In the genomic region with DNA sequence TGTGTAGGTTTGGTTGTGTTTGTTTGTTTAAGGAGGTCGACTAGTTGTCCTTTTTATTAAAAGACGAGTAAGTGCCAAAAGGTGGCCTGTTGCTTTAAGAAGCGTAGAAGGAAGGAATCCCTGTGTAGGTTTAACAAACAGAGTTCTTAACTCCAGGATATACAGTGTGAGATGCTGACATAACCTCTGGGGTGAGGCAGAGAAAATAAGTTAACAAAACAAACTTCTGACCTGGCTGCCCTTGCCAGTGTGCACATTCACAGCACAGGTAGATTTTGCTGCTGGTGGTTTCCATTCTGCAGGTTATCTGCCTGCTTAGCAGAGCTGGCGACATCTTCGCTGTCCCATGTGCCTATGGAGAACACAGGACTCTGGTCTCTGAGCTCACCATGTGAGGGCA, we compare ENCODE assay signal across 23 mouse cellular contexts. TPM values are rescaled to one million over a fixed set of nuclear protein-coding genes. Genes with fewer than 3 reads are reported as not detected.
A peak's percentile ranks its signal among the peaks of the same experiment; 100 is the strongest.
DNase-seq lines count a peak whose midpoint lies in the region; ATAC-seq and TF ChIP-seq lines count a peak whose summit lies in the region.
"Had no signal": no experiment of that assay in that cellular context is flagged by ENCODE, and none has a peak within 500 bp of the region (broad histone marks: within the 10 kb centered on the region; RNA-seq: fewer than 3 reads in every experiment).

No protein-coding gene starts in this region.

- no peak overlapping the region for H3K4me2 ChIP-seq in liver, embryonic 11.5 days
- no peak overlapping the region for H3K4me2 ChIP-seq in liver, postnatal 0 days (ENCODE audit: low read depth, low read length)
- H3K4me2 ChIP-seq in stomach, embryonic 14.5 days (replicated peaks; ENCODE audit: low read depth, low read length) = no peak overlapping the region
- H3K4me2 ChIP-seq in stomach, postnatal 0 days (replicated peaks; ENCODE audit: low read depth) = no peak overlapping the region
- H3K4me2 ChIP-seq in midbrain, postnatal 0 days (ENCODE audit: low read depth, low read length, poor library complexity, severe bottlenecking) = no peak overlapping the region
- H3K4me2 ChIP-seq: embryonic facial prominence, embryonic 13.5 days; forebrain, embryonic 12.5 days; forebrain, embryonic 15.5 days; heart, embryonic 12.5 days; heart, embryonic 15.5 days; hindbrain, embryonic 12.5 days; hindbrain, embryonic 15.5 days had no signal

- H3K36me3 ChIP-seq in liver, adult 2 months (ENCODE audit: control insufficient read depth, insufficient read depth, low read length) = no peaks in the 10 kb centered on the region; the same call in 1 of the 2 replicates
- H3K36me3 ChIP-seq in liver, embryonic 11.5 days (ENCODE audit: control insufficient read depth, insufficient read depth, low read length) = no peaks in the 10 kb centered on the region
- H3K36me3 ChIP-seq in liver, postnatal 0 days (replicated peaks; ENCODE audit: insufficient read depth, low read length) = no peaks in the 10 kb centered on the region
- H3K36me3 ChIP-seq in stomach, embryonic 14.5 days (ENCODE audit: control insufficient read depth, insufficient read depth, low read length) = no peaks in the 10 kb centered on the region
- no peaks in the 10 kb centered on the region for H3K36me3 ChIP-seq in stomach, postnatal 0 days (ENCODE audit: control insufficient read depth, insufficient read depth, low read length)
- peaks cover 3% of the 10 kb centered on the region for H3K36me3 ChIP-seq in midbrain, postnatal 0 days (ENCODE audit: insufficient read depth, low read length)
- H3K36me3 ChIP-seq: heart, embryonic 15.5 days had no signal

- H3K9me3 ChIP-seq in liver, embryonic 11.5 days (ENCODE audit: control insufficient read depth, low read length) = no peaks in the 10 kb centered on the region
- no peaks in the 10 kb centered on the region for H3K9me3 ChIP-seq in liver, postnatal 0 days (ENCODE audit: low read length)
- no peaks in the 10 kb centered on the region for H3K9me3 ChIP-seq in stomach, embryonic 14.5 days (ENCODE audit: control insufficient read depth, low read depth, low read length)
- no peaks in the 10 kb centered on the region for H3K9me3 ChIP-seq in stomach, postnatal 0 days (ENCODE audit: control insufficient read depth, low read length)
- no peaks in the 10 kb centered on the region for H3K9me3 ChIP-seq in midbrain, postnatal 0 days (ENCODE audit: low read length)
- H3K9me3 ChIP-seq: embryonic facial prominence, embryonic 13.5 days; forebrain, embryonic 12.5 days; forebrain, embryonic 15.5 days; heart, embryonic 15.5 days; hindbrain, embryonic 12.5 days; hindbrain, embryonic 15.5 days had no signal

- no peak for TF ChIP-seq CTCF in liver, adult 2 months (IDR thresholded peaks at IDR 0.05; ENCODE audit: low read depth, low read length)
- TF ChIP-seq CTCF in liver, postnatal 0 days (IDR thresholded peaks at IDR 0.05; ENCODE audit: low read depth) = no peak
- TF ChIP-seq CTCF in stomach, postnatal 0 days (IDR thresholded peaks at IDR 0.05; ENCODE audit: low read depth) = no peak
- no peak for TF ChIP-seq CTCF in midbrain, postnatal 0 days (IDR thresholded peaks at IDR 0.05)

- no peak for TF ChIP-seq POLR2A in liver, adult 2 months (IDR thresholded peaks at IDR 0.05; ENCODE audit: extremely low read depth, insufficient read depth, low read length)

- no peak overlapping the region for H3K4me3 ChIP-seq in liver, adult 2 months (ENCODE audit: insufficient read depth, low read depth, low read length)
- H3K4me3 ChIP-seq in liver, embryonic 11.5 days (ENCODE audit: low read depth, low read length) = no peak overlapping the region
- no peak overlapping the region for H3K4me3 ChIP-seq in liver, postnatal 0 days (ENCODE audit: low read depth, low read length)
- no peak overlapping the region for H3K4me3 ChIP-seq in stomach, embryonic 14.5 days (ENCODE audit: low read depth, low read length)
- H3K4me3 ChIP-seq in stomach, postnatal 0 days (ENCODE audit: low read depth, low read length) = no peak overlapping the region
- H3K4me3 ChIP-seq in midbrain, postnatal 0 days (ENCODE audit: low read depth, low read length) = no peak overlapping the region
- H3K4me3 ChIP-seq: embryonic facial prominence, embryonic 10.5 days; embryonic facial prominence, embryonic 13.5 days; erythroblast, embryonic 14.5 days; forebrain, embryonic 12.5 days; forebrain, embryonic 15.5 days; heart, embryonic 12.5 days; heart, embryonic 15.5 days; hindbrain, embryonic 12.5 days; hindbrain, embryonic 15.5 days had no signal

- H3K4me1 ChIP-seq in liver, adult 2 months (ENCODE audit: control insufficient read depth, insufficient read depth, low read length) = peaks cover 22% of the 10 kb centered on the region
- no peaks in the 10 kb centered on the region for H3K4me1 ChIP-seq in liver, embryonic 11.5 days (replicated peaks; ENCODE audit: control insufficient read depth, insufficient read depth, low read length)
- 0 out of 2 replicates have a peak, but pooled peaks cover 3% of the 10 kb centered on the region for H3K4me1 ChIP-seq in liver, postnatal 0 days (ENCODE audit: insufficient read depth)
- H3K4me1 ChIP-seq in stomach, embryonic 14.5 days (ENCODE audit: control insufficient read depth, insufficient read depth, low read length) = no peaks in the 10 kb centered on the region
- H3K4me1 ChIP-seq in stomach, postnatal 0 days (replicated peaks; ENCODE audit: control insufficient read depth, insufficient read depth) = no peaks in the 10 kb centered on the region
- no peaks in the 10 kb centered on the region for H3K4me1 ChIP-seq in midbrain, postnatal 0 days (ENCODE audit: insufficient read depth, low read length)
- H3K4me1 ChIP-seq: embryonic facial prominence, embryonic 10.5 days; embryonic facial prominence, embryonic 13.5 days; forebrain, embryonic 12.5 days; forebrain, embryonic 15.5 days; heart, embryonic 12.5 days; heart, embryonic 15.5 days; hindbrain, embryonic 12.5 days; hindbrain, embryonic 15.5 days had no signal

- H3K27me3 ChIP-seq in liver, adult 2 months (ENCODE audit: control insufficient read depth, insufficient read depth, low read length) = no peaks in the 10 kb centered on the region
- no peaks in the 10 kb centered on the region for H3K27me3 ChIP-seq in liver, embryonic 11.5 days (replicated peaks; ENCODE audit: control insufficient read depth, insufficient read depth, low read length)
- H3K27me3 ChIP-seq in liver, postnatal 0 days (ENCODE audit: insufficient read depth, low read length) = no peaks in the 10 kb centered on the region
- H3K27me3 ChIP-seq in stomach, embryonic 14.5 days (ENCODE audit: control insufficient read depth, insufficient read depth, low read length) = no peaks in the 10 kb centered on the region
- no peaks in the 10 kb centered on the region for H3K27me3 ChIP-seq in stomach, postnatal 0 days (ENCODE audit: control insufficient read depth, insufficient read depth, low read length)
- H3K27me3 ChIP-seq in midbrain, postnatal 0 days (ENCODE audit: insufficient read depth, low read length) = no peaks in the 10 kb centered on the region
- H3K27me3 ChIP-seq: embryonic facial prominence, embryonic 13.5 days; forebrain, embryonic 12.5 days; forebrain, embryonic 15.5 days; heart, embryonic 12.5 days; heart, embryonic 15.5 days; hindbrain, embryonic 12.5 days; hindbrain, embryonic 15.5 days had no signal

- no peak for ATAC-seq in liver, embryonic 11.5 days (replicated peaks; ENCODE audit: low FRiP score)
- ATAC-seq in liver, postnatal 0 days = no peak
- peak; percentile 47; the same call in 1 of the 2 replicates for ATAC-seq in stomach, embryonic 14.5 days (ENCODE audit: insufficient number of reproducible peaks, insufficient read depth, low FRiP score, low read depth)
- peak; percentile 75 for ATAC-seq in stomach, postnatal 0 days (ENCODE audit: low FRiP score, low TSS enrichment)
- ATAC-seq in midbrain, postnatal 0 days (ENCODE audit: low FRiP score) = no peak
- ATAC-seq: CD4-positive, CD25-positive, alpha-beta regulatory T cell, adult 4 months had no signal

- no peak overlapping the region for H3K27ac ChIP-seq in liver, adult 2 months (replicated peaks; ENCODE audit: insufficient read depth, low read depth, low read length)
- no peak overlapping the region for H3K27ac ChIP-seq in liver, embryonic 11.5 days (ENCODE audit: low read depth, low read length)
- H3K27ac ChIP-seq in liver, postnatal 0 days (ENCODE audit: low read depth) = peak overlapping the region; percentile 48; the same call in 1 of the 2 replicates
- H3K27ac ChIP-seq in stomach, embryonic 14.5 days (ENCODE audit: low read length) = no peak overlapping the region
- peak overlapping the region; percentile 73 for H3K27ac ChIP-seq in stomach, postnatal 0 days (replicated peaks)
- H3K27ac ChIP-seq in midbrain, postnatal 0 days (ENCODE audit: low read depth, low read length) = no peak overlapping the region
- H3K27ac ChIP-seq: embryonic facial prominence, embryonic 10.5 days; embryonic facial prominence, embryonic 13.5 days; forebrain, embryonic 12.5 days; forebrain, embryonic 15.5 days; heart, embryonic 15.5 days; hindbrain, embryonic 12.5 days; hindbrain, embryonic 15.5 days had no signal

- peaks cover 17% of the 10 kb centered on the region; the same call in 1 of the 2 replicates for H3K79me2 ChIP-seq in liver, adult 2 months (ENCODE audit: control insufficient read depth, insufficient read depth, low read length)

- no peak overlapping the region for H3K9ac ChIP-seq in liver, adult 2 months (ENCODE audit: low read depth, low read length)
- H3K9ac ChIP-seq in liver, embryonic 11.5 days (ENCODE audit: low read depth, low read length) = no peak overlapping the region
- no peak overlapping the region for H3K9ac ChIP-seq in liver, postnatal 0 days (replicated peaks)
- H3K9ac ChIP-seq in stomach, embryonic 14.5 days (replicated peaks; ENCODE audit: low read depth, low read length) = no peak overlapping the region
- H3K9ac ChIP-seq in stomach, postnatal 0 days (ENCODE audit: low read length) = no peak overlapping the region
- H3K9ac ChIP-seq in midbrain, postnatal 0 days (replicated peaks; ENCODE audit: low read length, poor library complexity, severe bottlenecking) = no peak overlapping the region
- H3K9ac ChIP-seq: embryonic facial prominence, embryonic 13.5 days; forebrain, embryonic 12.5 days; forebrain, embryonic 15.5 days; heart, embryonic 12.5 days; heart, embryonic 15.5 days; hindbrain, embryonic 12.5 days; hindbrain, embryonic 15.5 days had no signal

- peak; percentile 40 for DNase-seq in liver, adult 2 months (ENCODE audit: extremely low read depth, low read depth, low spot score)
- no peak for DNase-seq in liver, embryonic 11.5 days (ENCODE audit: low spot score)
- DNase-seq in liver, postnatal 0 days = no peak
- peak; percentile 63 for DNase-seq in stomach, postnatal 0 days (ENCODE audit: low spot score)
- no peak for DNase-seq in c-Kit-positive CD71-positive TER-119-positive erythroid progenitor cells, embryonic 14.5 days (ENCODE audit: low spot score)
- DNase-seq in midbrain, postnatal 0 days (ENCODE audit: low spot score) = no peak
- DNase-seq: adrenal gland, adult 2 months; cerebellum, adult 11-12 months; cerebellum, adult 8-10 months; cerebellum, postnatal 36 days; gastrocnemius, postnatal 25 days; heart, postnatal 36 days had no signal

- no peak for TF ChIP-seq EP300 in liver, postnatal 0 days (IDR thresholded peaks at IDR 0.05; ENCODE audit: low read depth)
- no peak for TF ChIP-seq EP300 in stomach, postnatal 0 days (optimal IDR thresholded peaks at IDR 0.05)

- WGBS in liver, adult 2 months = 56% methylated on average over 5 of the region's 5 CpGs
- WGBS in liver, embryonic 11.5 days = 76% methylated on average over 5 of the region's 5 CpGs
- 61% methylated on average over 5 of the region's 5 CpGs for WGBS in liver, postnatal 0 days (ENCODE audit: insufficient replicate concordance)
- WGBS in stomach, embryonic 14.5 days = 79% methylated on average over 5 of the region's 5 CpGs
- WGBS in stomach, postnatal 0 days = 67% methylated on average over 5 of the region's 5 CpGs
- 86% methylated on average over 5 of the region's 5 CpGs for WGBS in midbrain, postnatal 0 days

RNA-seq across cellular contexts. Expression of a gene that starts 8.7 kb away (rescaled TPM):
- 14.7 and 19.0 TPM in 2 replicates for total RNA-seq in liver, adult 2 months (2014; rRNA removed)
- 34.9 and 35.2 TPM in 2 replicates for polyA plus RNA-seq in liver, adult 2 months (2012; rRNA removed)
- 4.7 and 4.9 TPM in 2 replicates for polyA plus RNA-seq in liver, embryonic 11.5 days (2014; fragmentation: Nextera tagmentation; extraction: Ambion mirVana)
- 5.6 and 7.8 TPM in 2 replicates for polyA plus RNA-seq in liver, postnatal 0 days (2015; fragmentation: Nextera tagmentation; extraction: Ambion mirVana)
- 13.3 and 18.1 TPM in 2 replicates for polyA plus RNA-seq in stomach, embryonic 14.5 days (2014; fragmentation: Nextera tagmentation; extraction: Ambion mirVana)
- polyA plus RNA-seq in stomach, postnatal 0 days (2015; fragmentation: Nextera tagmentation; extraction: Ambion mirVana) = 12.9 and 15.7 TPM in 2 replicates
- total RNA-seq in midbrain, postnatal 0 days (2014; rRNA removed) = 10.9 and 16.8 TPM in 2 replicates
- 15.1 and 17.3 TPM in 2 replicates for polyA plus RNA-seq in midbrain, postnatal 0 days (2015; fragmentation: Nextera tagmentation; extraction: Ambion mirVana)

RNA-seq across cellular contexts. Expression of a gene that starts 31.6 kb away (rescaled TPM):
- total RNA-seq in liver, adult 2 months (2014; rRNA removed) = 10.8 and 12.2 TPM in 2 replicates
- polyA plus RNA-seq in liver, adult 2 months (2012; rRNA removed) = 0.90 and 1.5 TPM in 2 replicates
- polyA plus RNA-seq in liver, embryonic 11.5 days (2014; fragmentation: Nextera tagmentation; extraction: Ambion mirVana) = 10.8 and 14.5 TPM in 2 replicates
- polyA plus RNA-seq in liver, postnatal 0 days (2015; fragmentation: Nextera tagmentation; extraction: Ambion mirVana) = 2.8 and 3.0 TPM in 2 replicates
- 23.3 and 24.1 TPM in 2 replicates for polyA plus RNA-seq in stomach, embryonic 14.5 days (2014; fragmentation: Nextera tagmentation; extraction: Ambion mirVana)
- 4.1 and 5.1 TPM in 2 replicates for polyA plus RNA-seq in stomach, postnatal 0 days (2015; fragmentation: Nextera tagmentation; extraction: Ambion mirVana)
- 34.9 and 40.8 TPM in 2 replicates for total RNA-seq in midbrain, postnatal 0 days (2014; rRNA removed)
- 6.8 and 10.1 TPM in 2 replicates for polyA plus RNA-seq in midbrain, postnatal 0 days (2015; fragmentation: Nextera tagmentation; extraction: Ambion mirVana)

Comparison
In these comparisons a context has a peak if more than half of its experiments do, and no peak if none do; other contexts are left out.
1. DNase-seq: peak in liver, adult 2 months (single experiment) and stomach, postnatal 0 days (single experiment); none in liver, embryonic 11.5 days (single experiment), liver, postnatal 0 days (single experiment), c-Kit-positive CD71-positive TER-119-positive erythroid progenitor cells, embryonic 14.5 days (single experiment) and midbrain, postnatal 0 days (single experiment).
2. H3K27ac ChIP-seq: peak in liver, postnatal 0 days (single experiment) and stomach, postnatal 0 days (single experiment); none in liver, adult 2 months (single experiment), liver, embryonic 11.5 days (single experiment), stomach, embryonic 14.5 days (single experiment) and midbrain, postnatal 0 days (single experiment).
3. ATAC-seq: peak in stomach, embryonic 14.5 days (single experiment) and stomach, postnatal 0 days (single experiment); none in liver, embryonic 11.5 days (single experiment), liver, postnatal 0 days (single experiment) and midbrain, postnatal 0 days (single experiment).